Mouse (Mus musculus) olfactory bulb, adult 2 months (tissue): Measurements from ENCODE around the gene Bdkrb2.

Experiments
- CTCF ChIP-seq: fragments of 200-500 bp; IDR thresholded peaks from 2 replicates; pipeline ENCODE4 v1.5.1; 2012; ENCODE audit warnings: low read depth, mild to moderate bottlenecking, low read length, moderate library complexity; ENCODE audit not compliant: insufficient read depth
- POLR2A ChIP-seq: fragments of 200-500 bp; IDR thresholded peaks from 2 replicates; pipeline ENCODE4 v1.6.1; 2012; ENCODE audit warnings: mild to moderate bottlenecking, low read depth, low read length, moderate library complexity; ENCODE audit not compliant: insufficient read depth

- no peak for TF ChIP-seq CTCF
- TF ChIP-seq POLR2A: no peak
These were observed 19.3 kb upstream of the Bdkrb2 start for GRCm38 (mm10) chr12:105543751-105544150.
